Mouse (Mus musculus): ENCODE measurements around the gene Dhps. TPM values are rescaled to one million over a fixed set of nuclear protein-coding genes. Genes with fewer than 3 reads are reported as not detected.

Gene Dhps
- polyA plus RNA-seq, 1 experiment = 36.1 TPM

DNA sequence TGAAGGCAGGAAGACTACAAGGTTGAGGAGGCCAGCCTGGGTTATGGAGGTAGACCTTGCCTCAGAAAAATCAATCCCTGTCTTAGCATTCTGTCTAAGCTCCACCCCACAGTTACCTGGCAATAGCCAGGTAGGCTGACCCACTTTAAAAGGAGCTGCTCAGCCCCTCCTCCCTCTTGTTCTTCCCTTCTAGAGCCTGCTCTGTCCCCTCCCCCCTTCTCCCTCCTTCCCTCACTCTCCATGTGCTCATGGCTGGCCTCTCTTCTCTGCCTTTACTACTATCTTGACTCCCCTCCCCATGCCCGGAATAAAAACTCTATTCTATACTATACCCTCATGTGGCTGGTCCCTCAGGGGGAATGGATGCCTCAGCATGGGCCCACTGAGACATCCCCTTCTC is 37.7 kb upstream of the Dhps start:
- Histone ChIP-seq H3K27ac (ENCODE audit: insufficient read depth, low read length) (no peak overlapping the region), H3K4me1 (ENCODE audit: control insufficient read depth, insufficient read depth, low read length) (peaks cover 12% of the 10 kb centered on the region), H3K4me3 (ENCODE audit: insufficient read depth, low read length) (no peak overlapping the region)
- no peak for TF ChIP-seq CTCF (IDR thresholded peaks at IDR 0.05; ENCODE audit: borderline replicate concordance, insufficient read depth, low read length)

DNA sequence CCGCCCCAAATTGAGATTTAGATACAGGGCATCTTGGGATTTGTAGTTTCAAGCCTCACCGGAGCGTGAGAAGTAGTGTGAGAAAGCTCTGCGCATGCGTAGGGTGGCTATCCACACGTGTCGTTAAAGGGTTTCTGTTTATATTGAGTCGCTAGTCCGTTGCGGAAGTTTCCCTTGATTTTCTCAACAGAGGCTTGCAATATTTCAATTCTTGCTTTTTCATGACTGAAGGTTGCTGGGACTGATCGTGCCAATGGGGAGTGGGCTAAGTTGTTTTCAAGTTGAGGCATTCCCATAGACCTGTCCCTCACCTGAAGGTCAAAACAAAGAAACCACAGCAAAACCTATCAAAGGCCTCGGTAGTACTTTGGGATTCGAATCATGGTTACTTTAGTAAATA is 36.8 kb upstream of the Dhps start:
- Histone ChIP-seq H3K4me1 (ENCODE audit: control insufficient read depth, insufficient read depth, low read length) (peaks cover 12% of the 10 kb centered on the region), H3K4me3 (ENCODE audit: insufficient read depth, low read length) (peak overlapping the region; percentile 13), H3K27ac (ENCODE audit: insufficient read depth, low read length) (peak overlapping the region; percentile 91)
- TF ChIP-seq CTCF (IDR thresholded peaks at IDR 0.05; ENCODE audit: borderline replicate concordance, insufficient read depth, low read length) (no peak), POLR2A (IDR thresholded peaks at IDR 0.05; ENCODE audit: low read depth, low read length) (peak; percentile 27; the same call in 1 of the 2 replicates)

DNA sequence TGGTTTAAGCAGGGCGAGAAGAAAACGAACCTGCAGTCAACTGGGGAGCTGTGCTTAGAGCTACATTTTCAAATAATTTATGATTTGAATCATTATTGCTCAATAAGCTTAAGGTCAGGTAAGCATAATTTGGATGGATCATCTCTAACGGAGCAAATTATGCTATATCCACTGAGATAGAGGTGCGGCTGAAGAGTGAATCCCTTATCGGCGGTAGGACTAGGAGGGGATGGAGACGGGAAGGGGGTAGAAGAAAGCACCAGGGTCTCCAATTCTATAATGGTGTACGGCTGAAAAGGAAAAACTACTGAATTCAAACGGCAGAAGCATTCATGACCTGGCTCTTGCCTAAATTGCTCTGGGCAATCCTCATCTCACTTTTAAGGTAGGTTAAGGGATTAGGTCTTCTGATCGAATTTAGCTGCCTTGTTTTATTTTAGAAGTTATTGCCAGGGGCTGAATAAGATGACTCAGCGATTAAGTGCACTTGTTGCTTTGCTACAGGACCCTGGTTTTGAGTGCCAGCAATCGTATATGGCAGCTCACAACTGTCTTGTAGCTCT is 36.3 kb upstream of the Dhps start:
- H3K4me3 ChIP-seq (ENCODE audit: insufficient read depth, low read length) = peak overlapping the region; percentile 79
- peak overlapping the region; percentile 91 for H3K27ac ChIP-seq (ENCODE audit: insufficient read depth, low read length)
- TF ChIP-seq CTCF (IDR thresholded peaks at IDR 0.05; ENCODE audit: borderline replicate concordance, insufficient read depth, low read length) (no peak), POLR2A (IDR thresholded peaks at IDR 0.05; ENCODE audit: low read depth, low read length) (no peak)

DNA sequence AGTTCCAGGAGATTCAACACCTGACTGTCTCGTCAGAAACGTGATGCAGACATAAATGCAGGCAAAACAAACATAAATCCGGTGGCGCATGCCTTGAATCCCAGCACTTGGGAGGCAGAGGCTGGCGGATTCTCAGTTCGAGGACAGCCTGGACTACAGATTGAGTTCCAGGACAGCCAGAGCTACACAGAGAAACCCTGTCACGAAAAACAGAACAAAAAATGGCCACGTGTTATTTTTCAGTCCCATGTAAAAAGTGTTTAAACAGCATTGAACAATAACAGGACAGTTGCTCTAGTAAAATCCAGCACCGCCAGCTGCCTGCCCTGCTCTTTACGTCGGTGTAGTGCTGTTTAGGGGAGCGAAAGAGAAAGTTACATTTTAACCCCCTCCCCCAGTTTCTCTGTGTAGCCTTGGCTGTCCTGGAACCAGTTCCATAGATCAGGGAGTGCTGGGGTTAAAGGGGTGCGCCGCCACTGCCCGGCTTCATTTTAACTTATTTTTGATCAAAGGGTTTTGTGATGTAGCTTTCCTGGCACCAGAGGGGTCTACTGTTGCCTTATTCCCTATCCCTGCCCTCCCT is 35.7 kb upstream of the Dhps start:
- Histone ChIP-seq H3K27ac (ENCODE audit: insufficient read depth, low read length) (peak overlapping the region; percentile 91), H3K4me1 (ENCODE audit: control insufficient read depth, insufficient read depth, low read length) (peaks cover 15% of the 10 kb centered on the region), H3K4me3 (ENCODE audit: insufficient read depth, low read length) (peak overlapping the region; percentile 79)
- TF ChIP-seq CTCF (IDR thresholded peaks at IDR 0.05; ENCODE audit: borderline replicate concordance, insufficient read depth, low read length) (no peak), POLR2A (IDR thresholded peaks at IDR 0.05; ENCODE audit: low read depth, low read length) (peak; percentile 40)

More for the DNA sequence above, 36.3 kb upstream of the Dhps start:
- peaks cover 12% of the 10 kb centered on the region for H3K4me1 ChIP-seq (ENCODE audit: control insufficient read depth, insufficient read depth, low read length)

- no peak for TF ChIP-seq CTCF (IDR thresholded peaks at IDR 0.05; ENCODE audit: borderline replicate concordance, insufficient read depth, low read length)
- TF ChIP-seq POLR2A (IDR thresholded peaks at IDR 0.05; ENCODE audit: low read depth, low read length) = peak; percentile 66
- Histone ChIP-seq H3K27ac (ENCODE audit: insufficient read depth, low read length) (peak overlapping the region; percentile 91), H3K4me1 (ENCODE audit: control insufficient read depth, insufficient read depth, low read length) (peaks cover 19% of the 10 kb centered on the region), H3K4me3 (ENCODE audit: insufficient read depth, low read length) (peak overlapping the region; percentile 79)
Measured at GRCm38 (mm10) chr8:85036381-85036717, 35.2 kb upstream of the Dhps start.

- H3K27ac ChIP-seq (ENCODE audit: insufficient read depth, low read length) = peak within 1 kb of the TSS; percentile 96
- TF ChIP-seq CTCF (IDR thresholded peaks at IDR 0.05; ENCODE audit: borderline replicate concordance, insufficient read depth, low read length) (no peak), POLR2A (IDR thresholded peaks at IDR 0.05; ENCODE audit: low read depth, low read length) (peak; percentile 69; the same call in 1 of the 2 replicates)
- H3K4me3 ChIP-seq (ENCODE audit: insufficient read depth, low read length) = peak within 1 kb of the TSS; percentile 99
- peaks cover 19% of the 10 kb centered on the region for H3K4me1 ChIP-seq (ENCODE audit: control insufficient read depth, insufficient read depth, low read length)
Measured at GRCm38 (mm10) chr8:85036718-85037365, 34.7 kb upstream of the Dhps start, which contains the start of gene Tnpo2. TSS of gene Tnpo2 (plus strand) at chr8:85036915.

DNA sequence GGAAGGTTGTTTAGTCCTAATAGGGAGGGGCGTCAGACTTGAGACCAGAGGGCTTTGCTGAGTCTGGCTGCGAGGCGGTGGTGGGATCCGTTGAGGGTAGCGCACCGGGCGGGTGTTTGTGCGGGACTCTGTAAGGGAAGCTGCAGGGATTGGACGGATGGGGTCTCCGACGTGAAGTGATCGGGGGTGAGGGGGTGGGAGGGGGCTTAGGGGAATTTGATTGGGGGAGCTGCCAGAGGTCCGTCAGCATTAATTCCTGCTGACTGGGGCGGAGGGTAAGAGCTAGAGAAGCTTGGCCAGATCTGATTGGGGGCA is 34.2 kb upstream of the Dhps start:
- Histone ChIP-seq H3K4me3 (ENCODE audit: insufficient read depth, low read length) (peak overlapping the region; percentile 99), H3K27ac (ENCODE audit: insufficient read depth, low read length) (peak overlapping the region; percentile 91), H3K4me1 (ENCODE audit: control insufficient read depth, insufficient read depth, low read length) (peaks cover 19% of the 10 kb centered on the region)
- TF ChIP-seq CTCF (IDR thresholded peaks at IDR 0.05; ENCODE audit: borderline replicate concordance, insufficient read depth, low read length) (no peak), POLR2A (IDR thresholded peaks at IDR 0.05; ENCODE audit: low read depth, low read length) (no peak; the same call in 1 of the 2 replicates)

- TF ChIP-seq CTCF (IDR thresholded peaks at IDR 0.05; ENCODE audit: borderline replicate concordance, insufficient read depth, low read length) (no peak), POLR2A (IDR thresholded peaks at IDR 0.05; ENCODE audit: low read depth, low read length) (peak; percentile 30; the same call in 1 of the 2 replicates)
- peaks cover 18% of the 10 kb centered on the region for H3K4me1 ChIP-seq (ENCODE audit: control insufficient read depth, insufficient read depth, low read length)
- peak overlapping the region; percentile 99 for H3K4me3 ChIP-seq (ENCODE audit: insufficient read depth, low read length)
- H3K27ac ChIP-seq (ENCODE audit: insufficient read depth, low read length) = peak overlapping the region; percentile 80
Measured at GRCm38 (mm10) chr8:85037681-85038531, 33.7 kb upstream of the Dhps start.

DNA sequence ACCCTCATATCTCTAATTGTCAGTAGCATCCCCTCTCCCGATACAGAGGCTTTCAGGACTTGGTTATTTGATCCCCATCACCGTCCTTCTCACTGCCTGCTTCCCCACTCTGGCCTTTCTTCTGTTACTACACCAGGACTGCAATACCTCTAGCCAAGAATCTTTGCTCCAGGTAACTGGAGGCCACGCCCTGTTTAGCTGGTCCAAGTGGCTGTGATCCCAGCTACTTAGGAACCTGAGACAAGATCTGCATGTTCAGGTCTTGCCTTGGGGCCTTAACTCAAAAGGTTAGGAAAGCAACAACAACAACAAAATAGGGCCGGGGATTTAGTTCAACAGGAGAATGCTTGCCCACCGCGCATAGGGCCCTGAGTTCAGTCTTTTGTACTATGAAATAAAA is 27.9 kb upstream of the Dhps start:
- no peak overlapping the region for H3K27ac ChIP-seq (ENCODE audit: insufficient read depth, low read length)
- no peak for TF ChIP-seq POLR2A (IDR thresholded peaks at IDR 0.05; ENCODE audit: low read depth, low read length)
- no peak for TF ChIP-seq CTCF (IDR thresholded peaks at IDR 0.05; ENCODE audit: borderline replicate concordance, insufficient read depth, low read length)
- H3K4me3 ChIP-seq (ENCODE audit: insufficient read depth, low read length) = no peak overlapping the region
- peaks cover 8% of the 10 kb centered on the region; the same call in 1 of the 2 replicates for H3K4me1 ChIP-seq (ENCODE audit: control insufficient read depth, insufficient read depth, low read length)

Data from embryonic fibroblast, embryonic 13.5 days (primary cell).